Mouse (Mus musculus): ENCODE measurements around the gene Fam216a.
"Not testable (repeated sequence)": the region's sequence is repeated elsewhere in the genome, so short reads cannot be mapped to it uniquely, and the experiment has no call there.

The Fam216a gene

GRCm38 (mm10) chr5:122372192-122372769 lies at the start of gene Fam216a:
Gene Fam216a (minus strand): TSS chr5:122372364.
- DNase-seq (ENCODE audit: low spot score), result peak; percentile 97

DNA sequence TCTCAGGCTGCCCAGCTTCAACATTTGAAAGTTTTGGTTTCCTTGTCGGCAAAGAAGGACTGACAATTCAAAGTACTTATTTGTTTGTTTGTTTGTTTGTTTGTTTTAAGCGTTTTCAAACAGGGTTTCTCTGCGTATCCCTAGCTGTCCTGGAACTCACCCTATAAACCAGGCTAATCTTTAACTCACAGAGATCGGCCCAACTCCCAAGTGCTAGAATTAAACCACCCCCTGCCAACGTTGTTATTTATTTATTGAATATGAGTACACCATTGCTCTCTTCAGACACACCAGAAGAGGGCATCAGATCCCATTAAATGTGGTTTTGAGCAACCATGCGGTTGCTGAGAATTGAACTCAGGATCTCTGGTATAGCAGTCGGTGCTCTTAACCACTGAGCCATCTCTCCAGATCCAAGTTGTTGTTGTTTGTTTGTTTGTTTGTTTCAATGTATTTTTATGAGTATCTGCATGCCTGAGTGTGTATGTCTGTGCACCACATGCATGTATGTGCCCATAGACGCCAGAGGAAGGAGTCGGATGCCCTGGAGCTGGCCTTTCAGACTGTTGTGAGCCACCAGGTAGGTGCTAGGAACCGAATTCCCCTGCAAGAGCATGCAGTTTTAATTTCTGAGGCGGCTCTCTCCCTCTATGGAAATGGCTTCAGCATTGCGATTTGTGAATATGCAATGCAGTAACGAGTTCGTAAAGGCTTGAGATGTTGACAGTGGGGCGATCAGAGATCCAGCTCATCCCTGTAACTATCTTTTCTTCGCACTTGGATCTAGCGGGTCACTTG lies 49.3 kb upstream of the Fam216a start, which contains the start of gene Anapc7:
TSS of gene Anapc7 (plus strand) at position 423 of the 798 bp plus-strand sequence.
- DNase-seq (ENCODE audit: low spot score), result no peak

DNA sequence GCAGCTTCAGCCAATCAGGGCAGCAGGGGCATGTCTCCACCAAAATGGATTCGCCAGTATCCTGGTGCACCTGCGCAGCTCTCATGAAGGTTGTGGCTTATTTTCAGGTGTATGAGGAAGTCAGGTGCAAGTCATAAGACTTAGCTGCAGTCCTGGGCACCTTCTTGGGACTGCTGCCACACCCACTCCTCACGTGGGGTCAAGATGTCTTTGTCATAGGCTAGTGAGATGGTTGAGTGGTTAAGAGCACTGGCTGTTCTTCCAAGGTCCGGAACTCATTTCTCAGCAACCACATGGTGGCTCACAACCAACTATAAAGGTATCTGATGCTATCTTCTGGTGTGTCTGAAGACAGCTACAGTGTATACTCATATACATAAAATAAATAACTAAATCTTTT lies 48.5 kb upstream of the Fam216a start:
- not testable (repeated sequence) for DNase-seq (ENCODE audit: low spot score)

- no peak for DNase-seq (ENCODE audit: low spot score)
Measured at GRCm38 (mm10) chr5:122415465-122415864, 43.3 kb upstream of the Fam216a start.

- DNase-seq (ENCODE audit: low spot score), result no peak
Measured at GRCm38 (mm10) chr5:122414351-122414750, 42.2 kb upstream of the Fam216a start.

- DNase-seq (ENCODE audit: low spot score), result no peak
Measured at GRCm38 (mm10) chr5:122412826-122413225, 40.7 kb upstream of the Fam216a start.

DNA sequence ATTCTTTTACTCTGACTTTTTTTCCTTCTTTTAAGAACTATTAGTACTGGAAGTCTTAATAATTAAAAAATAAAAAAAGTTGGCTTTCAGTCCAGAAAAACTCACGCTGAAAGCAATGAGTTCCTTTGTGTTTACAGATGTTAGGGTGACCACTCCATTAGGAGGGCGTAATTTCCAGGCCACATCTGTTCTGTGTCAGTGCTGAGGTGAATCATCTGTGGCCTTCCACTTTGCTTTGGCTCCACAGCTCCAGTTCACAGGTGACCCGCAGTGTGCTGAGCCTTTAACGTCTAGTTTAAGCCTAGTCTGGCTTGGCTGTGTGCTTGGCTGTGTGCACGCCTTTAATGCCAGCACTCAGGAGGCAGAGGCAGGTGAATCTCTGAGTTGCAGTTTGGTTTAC lies 39.7 kb upstream of the Fam216a start:
- no peak for DNase-seq (ENCODE audit: low spot score)

DNA sequence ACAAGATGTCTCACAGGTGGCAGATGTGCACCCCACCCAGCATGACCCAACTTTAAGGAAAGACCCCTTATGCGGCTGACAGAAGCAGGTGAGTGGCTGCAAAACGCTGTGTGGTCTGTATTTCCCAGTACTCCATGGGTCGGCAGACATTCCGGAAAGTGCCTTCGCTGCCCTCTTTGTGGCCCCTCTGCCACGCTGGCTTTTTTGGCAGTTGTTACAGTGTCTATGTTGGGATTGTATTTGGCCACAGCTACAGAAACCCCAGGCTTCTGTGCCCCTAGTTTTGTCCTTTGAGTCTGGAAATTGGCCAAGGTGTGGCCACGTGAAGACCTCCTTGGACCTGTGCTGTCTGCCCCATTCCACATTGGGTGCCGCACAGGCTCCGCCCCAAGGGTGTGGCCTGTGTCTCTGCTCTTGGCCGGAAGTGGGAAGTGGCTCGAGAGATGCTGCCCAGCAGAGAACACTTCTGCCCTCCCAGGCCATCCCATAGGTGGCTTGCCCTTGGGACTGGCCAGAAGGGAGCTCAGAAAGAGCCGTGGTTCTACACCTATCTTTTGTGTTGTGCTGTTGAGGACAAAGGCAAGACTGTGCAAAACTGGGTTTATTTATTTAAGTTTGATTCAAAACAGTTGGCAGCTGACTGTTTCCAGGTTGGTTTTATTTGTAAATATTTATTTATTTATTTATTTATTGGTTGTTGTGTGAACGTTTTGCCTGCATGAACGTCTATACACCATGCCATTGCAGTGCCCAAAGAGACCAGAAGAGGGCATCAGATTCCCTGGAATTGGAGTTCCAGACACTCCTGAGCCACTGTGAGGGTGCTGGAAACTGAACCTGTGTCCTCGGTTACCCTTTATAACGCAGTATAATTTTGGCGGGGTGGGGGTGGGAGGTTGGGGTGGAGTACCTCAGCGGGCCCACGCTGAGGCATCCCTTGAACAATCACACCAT lies 37.8 kb upstream of the Fam216a start:
- no peak for DNase-seq (ENCODE audit: low spot score)

- no peak for DNase-seq (ENCODE audit: low spot score)
Measured at GRCm38 (mm10) chr5:122405537-122405936, 33.4 kb upstream of the Fam216a start.

DNA sequence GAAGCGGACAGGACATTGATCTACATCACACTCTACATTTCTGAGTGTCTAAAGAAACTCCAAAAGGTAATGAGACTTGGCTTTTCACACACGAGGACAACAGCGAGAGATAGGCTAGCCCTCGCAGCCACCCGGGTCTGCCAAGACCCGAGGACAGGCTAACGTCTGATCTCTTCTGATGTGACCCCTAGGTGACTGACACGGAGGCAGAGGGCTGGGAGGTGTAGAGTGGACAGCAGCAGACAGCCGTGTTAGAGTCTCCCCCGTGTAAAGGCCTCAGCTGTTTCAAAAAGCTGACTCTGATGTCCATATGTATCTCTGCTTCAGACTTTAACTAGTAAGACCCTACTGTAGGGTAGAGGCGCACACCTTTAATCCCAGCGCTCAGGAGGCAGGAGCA lies 31.2 kb upstream of the Fam216a start:
- DNase-seq (ENCODE audit: low spot score), result no peak

DNA sequence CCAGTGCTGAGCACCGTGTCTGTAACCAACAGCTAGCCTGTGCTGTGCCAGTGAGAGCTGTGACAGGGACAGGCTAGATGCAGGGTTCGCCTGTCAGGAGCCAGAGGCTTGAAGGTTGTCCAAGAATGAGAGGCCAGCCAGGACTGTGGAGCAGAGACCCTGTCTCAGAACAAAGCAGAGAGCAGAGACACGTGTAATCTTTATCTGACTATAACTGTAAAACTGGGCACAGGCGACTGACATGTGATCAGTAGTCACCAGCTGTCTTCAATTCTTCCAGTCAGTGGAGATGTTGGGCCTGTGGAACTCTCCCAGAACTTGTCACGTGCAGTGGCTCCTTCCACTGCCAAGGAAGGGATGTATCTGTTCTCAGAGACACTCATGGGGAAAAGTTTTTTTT lies 30.6 kb upstream of the Fam216a start:
- DNase-seq (ENCODE audit: low spot score), result no peak

GRCm38 (mm10) chr5:122402160-122402559 lies 30.0 kb upstream of the Fam216a start:
- no peak for DNase-seq (ENCODE audit: low spot score)

GRCm38 (mm10) chr5:122401303-122401640 lies 29.1 kb upstream of the Fam216a start:
- DNase-seq (ENCODE audit: low spot score), result peak; percentile 67

- DNase-seq (ENCODE audit: low spot score), result no peak
Measured at GRCm38 (mm10) chr5:122400628-122401302, 28.6 kb upstream of the Fam216a start.

GRCm38 (mm10) chr5:122399871-122400270 lies 27.7 kb upstream of the Fam216a start:
- no peak for DNase-seq (ENCODE audit: low spot score)

GRCm38 (mm10) chr5:122397495-122397894 lies 25.3 kb upstream of the Fam216a start:
- DNase-seq (ENCODE audit: low spot score), result no peak

GRCm38 (mm10) chr5:122396791-122397190 lies 24.6 kb upstream of the Fam216a start:
- DNase-seq (ENCODE audit: low spot score), result no peak

- DNase-seq (ENCODE audit: low spot score), result peak; percentile 63
Measured at GRCm38 (mm10) chr5:122393887-122394286, 21.7 kb upstream of the Fam216a start.

GRCm38 (mm10) chr5:122392227-122393004 lies 20.3 kb upstream of the Fam216a start:
- no peak for DNase-seq (ENCODE audit: low spot score)

DNA sequence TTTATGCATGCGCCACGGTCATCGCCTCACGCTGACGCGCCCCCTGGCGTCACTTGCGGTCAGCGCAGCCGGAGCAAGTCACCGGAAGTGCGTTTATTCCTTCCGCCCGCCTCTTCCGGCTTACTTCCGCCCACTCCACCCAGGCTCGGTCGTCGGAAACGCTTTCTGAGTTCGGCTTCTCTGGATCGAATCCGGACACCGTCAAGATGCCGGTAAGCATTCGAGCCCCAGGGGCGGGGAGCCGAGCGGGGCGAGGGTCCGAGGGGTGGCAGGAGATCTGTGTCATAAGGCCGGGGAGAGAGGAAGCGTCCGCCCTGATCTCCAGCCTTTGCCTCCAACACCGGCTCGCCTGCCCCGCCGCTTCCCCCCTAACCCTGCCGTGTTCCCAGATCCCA lies 19.6 kb upstream of the Fam216a start, which contains the start of gene Arpc3:
TSS of gene Arpc3 (plus strand) at position 93 of the 395 bp plus-strand sequence.
- DNase-seq (ENCODE audit: low spot score), result peak; percentile 90

GRCm38 (mm10) chr5:122391178-122391785 lies 19.1 kb upstream of the Fam216a start:
- DNase-seq (ENCODE audit: low spot score), result no peak
